Mouse (Mus musculus) urinary bladder, postnatal 14 days (tissue): ENCODE measurements at regions not wholly inside any gene's neighbourhood (a gene's known extent, or its start where the extent isn't known, plus 50 kb on each side); places are given as distances from the start of the nearest gene placed in this dataset.

Source experiments
- DNase-seq: peaks from one replicate; pipeline ENCODE4 v3.0.0; 2021; ENCODE audit warnings: low spot score

DNA sequence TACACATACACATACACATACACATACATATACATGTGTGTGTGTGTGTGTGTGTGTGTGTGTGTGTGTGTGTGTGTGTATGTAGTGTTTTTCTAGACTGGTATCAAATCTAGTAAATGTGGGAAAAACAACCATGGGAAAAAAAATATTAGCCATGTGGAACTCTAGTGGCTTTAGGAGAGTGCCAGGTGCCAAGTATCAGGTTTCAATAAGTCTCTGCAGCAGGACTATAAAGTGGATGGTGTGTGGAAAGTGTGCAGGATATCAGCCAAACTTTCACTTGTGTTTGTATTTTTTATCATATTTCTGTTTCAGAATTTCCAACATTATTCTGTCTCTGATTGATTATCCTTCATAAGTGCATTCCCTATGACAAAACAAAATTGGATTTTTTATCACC is 653.3 kb upstream of the Fam98a start:
- DNase-seq: no peak

DNA sequence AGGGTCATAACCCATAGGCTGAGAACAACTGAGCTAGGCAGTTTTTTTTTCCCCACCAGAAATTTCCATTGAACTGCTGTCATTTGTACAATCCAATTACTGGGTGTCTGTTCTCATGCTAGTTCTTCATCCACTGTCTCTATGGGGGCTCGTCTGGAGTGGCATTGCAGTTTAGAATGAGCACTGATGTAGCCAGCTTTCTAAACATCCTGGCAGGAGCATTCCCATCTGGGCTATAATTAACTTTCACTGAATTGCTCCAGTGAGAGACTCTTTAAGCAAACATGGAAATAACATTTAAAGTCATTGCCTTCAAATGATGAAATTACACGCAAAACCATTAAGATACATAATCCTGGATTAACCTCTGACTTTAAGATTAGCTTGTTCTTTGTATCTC is 633.1 kb upstream of the Fam98a start:
- DNase-seq: no peak

DNA sequence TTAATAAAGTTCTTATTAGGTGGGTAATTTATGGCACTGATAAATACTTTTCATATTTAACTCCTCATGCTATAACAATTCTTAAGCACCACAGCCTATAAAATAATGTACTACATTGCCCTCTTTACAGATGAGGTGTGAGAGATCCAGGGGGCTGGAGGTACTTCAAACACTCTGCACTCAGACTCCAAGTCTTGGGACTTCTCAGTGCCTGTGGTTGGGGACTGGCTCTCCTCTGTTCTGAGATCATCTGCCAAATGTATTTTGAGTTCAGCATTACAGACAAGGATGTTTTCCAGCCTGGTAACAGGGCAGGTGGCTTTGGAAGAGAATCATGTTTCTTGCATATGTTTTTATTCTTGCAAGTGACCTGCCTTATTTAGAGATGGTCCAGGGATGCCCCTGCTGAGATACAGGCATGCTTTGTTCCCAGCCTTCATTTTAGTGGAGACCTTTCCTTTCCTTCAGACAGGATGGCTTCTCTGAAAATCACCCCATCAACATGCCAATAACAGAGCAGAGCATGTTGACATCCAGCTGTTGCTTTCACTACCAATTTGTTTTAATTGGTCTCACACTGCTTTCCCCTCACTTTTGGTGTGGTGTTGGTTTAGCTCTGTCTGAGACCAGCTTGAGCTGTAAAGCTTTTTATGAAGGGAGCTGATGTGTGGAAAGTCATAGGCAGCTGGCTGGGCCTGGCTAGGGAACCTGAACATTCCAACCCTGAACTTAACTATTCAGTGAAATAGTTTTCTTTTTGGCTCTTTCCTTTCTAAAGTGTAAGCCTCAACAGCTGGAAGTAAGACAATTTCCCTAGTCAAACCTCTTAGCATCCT is 585.1 kb upstream of the Fam98a start:
- no peak for DNase-seq

DNA sequence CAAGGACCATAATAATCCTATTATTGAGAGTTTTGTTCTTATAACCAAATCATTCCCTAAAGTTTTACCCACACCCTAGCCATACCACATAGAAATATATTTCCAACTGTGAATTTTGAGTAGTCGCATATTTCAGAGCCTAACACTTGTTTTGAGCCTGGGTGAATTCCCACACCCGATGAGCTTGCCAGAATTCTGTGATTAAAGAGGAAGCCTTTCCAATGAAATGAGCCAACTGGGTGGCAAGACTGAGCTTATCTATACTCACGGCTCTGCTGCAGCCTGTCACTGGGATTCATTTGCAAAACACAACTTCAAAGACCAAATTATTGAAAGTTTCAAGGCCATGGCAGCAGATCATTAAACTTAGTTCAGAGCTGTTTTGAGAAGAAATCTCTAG is 582.3 kb upstream of the Fam98a start:
- no peak for DNase-seq

DNA sequence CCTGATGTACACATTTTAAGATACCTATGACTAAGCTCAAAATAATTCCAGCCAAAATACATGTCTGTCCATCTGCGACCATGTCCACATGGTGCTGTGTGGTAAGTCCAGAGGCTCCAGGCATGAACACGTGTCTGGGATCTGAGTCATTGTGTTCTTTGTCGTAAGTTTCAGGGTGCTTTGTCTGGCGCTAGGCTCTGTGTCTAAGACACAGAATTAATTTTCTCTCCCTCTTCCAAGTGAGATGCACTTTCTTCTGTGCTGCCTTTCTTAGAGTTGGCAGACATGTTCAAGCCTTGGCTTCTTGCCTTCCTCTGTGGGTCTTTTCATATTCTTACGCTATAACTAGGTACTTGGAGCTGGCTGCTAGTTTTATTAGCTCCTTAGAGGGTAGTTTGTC is 573.5 kb upstream of the Fam98a start:
- no peak for DNase-seq

DNA sequence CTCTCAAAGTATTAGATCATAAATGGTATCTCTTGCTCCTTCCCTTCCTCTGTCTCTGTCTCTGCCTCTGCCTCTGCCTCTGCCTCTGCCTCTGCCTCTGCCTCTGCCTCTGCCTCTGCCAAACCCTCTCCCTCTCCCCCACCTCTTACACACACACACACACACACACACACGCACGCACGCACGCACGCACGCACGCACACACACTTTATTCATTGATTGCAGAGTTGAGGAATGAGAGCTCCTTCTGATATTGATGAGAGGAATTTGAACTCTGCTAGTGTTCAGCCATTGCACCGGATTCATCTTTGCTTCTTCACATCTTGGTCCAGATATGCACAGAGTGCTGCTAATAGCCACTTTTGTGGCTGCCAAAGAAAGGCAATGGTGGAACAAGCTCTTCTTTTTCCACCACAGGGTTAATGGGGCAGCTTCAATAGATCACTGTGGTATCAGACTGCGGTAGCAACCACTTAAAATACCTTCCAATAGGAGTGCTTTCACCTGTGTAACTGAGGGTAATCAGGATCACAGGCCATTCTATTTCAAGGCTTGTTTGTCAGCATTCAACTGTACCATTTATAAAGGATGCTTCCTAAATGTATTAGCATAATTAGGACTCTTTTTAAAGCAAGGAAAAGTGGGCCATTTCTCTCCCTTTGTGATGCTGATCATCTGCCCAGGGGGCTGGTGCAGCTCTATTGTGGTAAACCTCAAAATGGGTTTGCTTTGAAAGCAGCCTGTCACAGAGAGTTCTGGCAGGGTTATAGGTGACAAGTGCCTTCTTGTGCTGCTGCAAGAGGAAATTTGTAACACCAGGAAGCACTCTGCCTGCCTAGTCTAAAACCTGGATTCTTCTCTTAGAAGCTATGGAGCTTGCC is 559.8 kb upstream of the Fam98a start:
- no peak for DNase-seq

DNA sequence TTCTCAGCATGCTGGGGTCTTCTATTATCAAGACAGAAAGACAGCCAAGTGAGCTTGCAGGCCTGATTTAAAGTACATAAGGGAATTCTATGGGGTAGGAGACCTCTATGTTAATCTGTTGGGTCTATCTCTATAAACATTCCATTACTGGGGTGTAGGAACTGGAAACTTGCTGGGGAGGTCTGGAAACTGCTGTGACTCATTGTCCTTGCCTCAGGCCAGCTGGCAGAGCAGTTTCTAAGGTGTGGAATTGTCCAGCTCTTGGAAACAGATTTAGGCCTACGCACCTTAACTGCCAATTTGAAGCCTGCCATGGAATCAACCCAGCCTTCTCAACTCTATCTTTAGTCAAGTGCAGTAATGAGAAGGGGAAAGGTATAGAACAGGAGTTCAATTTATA is 559.1 kb upstream of the Fam98a start:
- DNase-seq: no peak

DNA sequence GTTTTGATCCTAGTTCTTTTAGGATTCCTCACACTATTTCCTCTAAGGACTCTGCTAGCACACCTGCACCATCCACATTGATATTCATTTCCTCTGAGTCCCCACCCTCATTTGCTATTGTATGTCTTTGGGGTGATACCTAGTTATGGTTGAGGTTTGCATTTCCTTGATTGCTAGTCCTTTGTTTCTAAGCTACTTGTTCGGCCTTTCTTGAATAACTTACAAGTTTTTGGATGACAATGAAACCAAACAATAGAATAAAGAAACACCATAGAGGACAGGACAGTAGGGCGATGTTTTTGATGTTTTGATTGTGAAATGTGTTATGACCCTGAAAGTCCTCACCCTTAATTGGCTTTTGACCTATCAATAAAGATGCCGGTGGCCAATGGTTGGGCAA is 531.8 kb upstream of the Fam98a start:
- no peak for DNase-seq

DNA sequence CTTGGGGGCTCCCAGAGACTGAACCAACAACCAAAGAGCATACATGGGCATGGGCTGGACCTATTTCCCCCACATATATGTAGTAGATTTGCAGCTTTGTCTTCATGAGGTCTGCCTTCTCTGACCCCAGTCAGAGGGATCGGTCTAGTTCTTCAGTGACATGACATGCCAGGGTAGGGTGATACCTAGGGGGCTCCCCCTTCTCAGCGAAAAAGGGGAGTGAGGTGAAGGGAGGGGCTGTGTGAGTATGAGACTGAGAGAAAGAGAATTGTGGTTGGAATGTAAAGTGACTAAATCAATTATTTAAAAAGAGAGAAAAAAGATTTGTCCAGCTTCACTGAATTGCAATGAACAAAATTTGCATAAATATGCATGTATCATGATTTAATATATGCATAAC is 530.0 kb upstream of the Fam98a start:
- DNase-seq: no peak

DNA sequence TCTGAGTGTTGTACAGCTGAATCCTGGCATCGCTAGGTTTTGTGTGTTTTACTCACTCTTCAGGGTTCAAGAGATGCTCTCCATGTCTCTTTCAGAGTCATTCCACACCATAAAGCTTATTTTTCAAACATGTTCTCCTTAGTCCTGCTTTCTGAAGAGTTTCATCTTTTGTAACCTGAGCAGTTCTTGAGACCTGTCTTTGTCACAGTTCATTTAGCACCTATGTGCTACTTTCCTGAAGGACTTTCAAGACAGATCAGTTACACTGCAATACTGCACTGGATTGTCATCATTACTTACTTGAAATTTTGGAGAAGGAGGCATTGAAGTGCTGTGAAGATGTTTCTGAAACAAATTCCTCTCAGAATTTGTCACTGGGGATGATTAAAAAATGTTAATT is 494.7 kb upstream of the Fam98a start:
- DNase-seq: no peak

DNA sequence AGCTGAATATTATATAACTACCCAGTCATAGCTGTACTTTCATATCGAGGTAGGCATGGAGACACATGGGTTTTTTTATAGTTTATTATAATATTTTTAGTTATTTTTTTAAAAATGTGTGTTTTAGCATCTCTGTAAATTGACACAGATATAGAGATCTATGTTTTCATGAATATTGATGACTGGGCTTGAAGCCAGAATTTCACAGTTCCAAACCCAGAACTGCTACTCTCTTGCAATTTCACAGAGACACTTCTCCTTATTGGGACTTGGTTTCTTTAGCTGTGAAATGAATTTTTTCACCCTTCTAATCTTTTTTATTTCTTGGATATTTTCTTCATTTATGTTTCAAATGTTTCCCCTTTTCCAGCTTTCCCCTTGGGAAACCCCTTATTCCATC is 481.0 kb upstream of the Fam98a start:
- no peak for DNase-seq

DNA sequence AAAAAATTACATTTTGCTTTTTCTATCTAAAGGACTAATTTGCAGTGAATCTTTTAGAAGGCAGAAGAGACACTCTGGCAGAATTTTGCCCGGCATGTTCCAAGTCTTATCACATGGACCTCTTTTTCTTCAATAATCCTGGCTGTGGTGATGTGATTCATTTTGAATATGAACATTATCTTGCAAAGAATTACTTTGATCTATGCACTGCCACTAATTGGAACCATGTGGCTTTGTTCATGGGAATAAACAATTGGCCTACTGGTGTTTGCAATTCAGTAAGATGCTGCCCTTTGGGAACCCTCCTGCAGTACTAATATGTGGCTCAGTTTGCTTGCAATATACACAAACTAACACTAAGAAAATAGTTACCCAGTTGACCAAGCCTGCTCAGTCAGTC is 456.3 kb upstream of the Fam98a start:
- no peak for DNase-seq

DNA sequence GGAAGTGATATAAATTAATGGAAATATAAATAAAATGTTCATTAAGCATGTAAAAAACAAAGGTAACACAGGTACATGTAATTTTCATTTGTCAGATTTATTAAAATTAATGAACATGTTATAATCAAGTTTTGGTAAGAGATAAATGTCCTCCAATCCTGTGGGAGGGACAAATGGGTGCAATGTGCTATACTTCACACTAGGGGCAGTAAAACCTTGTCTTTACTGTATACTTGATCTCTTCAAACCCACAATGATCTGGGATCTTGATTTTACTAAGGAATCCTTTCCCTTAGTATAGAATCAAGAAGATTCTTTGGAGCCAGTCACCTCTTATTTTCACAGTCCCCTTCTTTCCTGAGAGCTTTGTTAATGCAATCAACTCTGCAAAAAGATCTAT is 451.1 kb upstream of the Fam98a start:
- DNase-seq: no peak

DNA sequence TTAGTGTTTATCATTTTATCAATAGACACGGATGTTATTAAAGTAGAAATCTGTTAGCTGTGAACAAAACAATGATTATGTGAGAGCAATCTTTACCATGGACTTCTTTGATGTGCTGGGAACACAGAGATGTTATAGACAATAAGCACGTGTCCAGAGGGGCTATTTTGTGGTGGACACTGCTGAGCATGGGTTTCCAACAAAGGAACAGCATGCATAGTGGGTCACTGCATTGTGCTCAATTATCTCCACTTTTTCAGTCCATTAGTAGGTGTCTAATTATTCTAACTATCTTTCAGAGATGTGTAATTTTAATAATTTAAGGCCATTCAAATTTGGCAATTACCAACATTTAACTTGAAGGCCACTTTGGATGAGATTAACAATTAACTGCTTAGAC is 409.6 kb upstream of the Fam98a start:
- DNase-seq: no peak

DNA sequence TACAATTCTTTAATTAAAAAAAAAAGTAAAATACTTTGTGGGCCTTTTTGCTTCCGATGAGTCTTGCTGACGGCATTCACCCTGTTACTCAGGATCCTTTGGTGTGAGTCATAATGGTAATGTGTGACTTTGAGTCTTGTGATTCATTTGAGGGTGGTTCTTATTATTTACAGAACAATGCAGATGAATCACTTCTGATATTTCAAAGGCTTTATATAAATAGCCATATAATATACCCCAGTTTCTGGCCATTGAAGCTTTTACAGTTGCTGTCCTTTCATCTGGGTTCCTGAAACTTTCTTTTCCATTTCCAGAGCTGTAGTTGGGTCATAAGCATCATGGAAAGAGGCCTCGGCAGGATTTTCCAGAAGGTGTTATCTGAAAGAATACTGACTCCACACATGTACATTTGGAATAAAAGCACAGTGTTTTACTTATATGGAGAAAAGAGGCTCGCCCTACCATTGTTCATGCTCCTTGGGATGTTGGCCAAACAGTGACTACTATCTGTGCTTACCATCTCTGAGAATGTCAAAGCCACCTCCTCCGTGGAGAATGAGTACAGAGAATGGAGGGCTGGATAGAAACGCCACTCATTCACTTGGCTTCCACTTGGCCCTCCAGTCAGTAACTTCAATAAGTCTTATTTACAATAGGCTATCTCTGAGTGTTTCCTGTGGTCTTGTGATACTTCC is 385.1 kb upstream of the Fam98a start:
- no peak for DNase-seq

DNA sequence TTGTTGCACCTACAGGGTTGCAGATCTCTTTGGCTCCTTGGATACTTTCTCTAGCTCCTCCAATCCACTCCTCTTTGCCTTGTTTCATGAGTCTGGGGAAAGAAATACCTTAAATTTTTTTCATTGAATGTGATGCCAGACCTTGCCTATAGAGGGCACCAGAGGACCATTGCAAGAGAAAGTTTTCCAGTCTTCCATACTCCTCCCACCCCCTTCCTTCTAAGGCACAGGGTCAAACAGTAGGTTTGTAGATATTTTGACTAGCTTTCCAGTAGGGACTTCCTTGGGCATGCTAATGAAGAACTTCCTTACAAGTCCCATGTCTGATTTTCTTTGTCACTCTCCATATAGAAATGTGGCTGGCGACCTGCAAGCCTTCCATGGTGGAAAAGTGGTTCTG is 379.3 kb upstream of the Fam98a start:
- DNase-seq: peak; percentile 11

DNA sequence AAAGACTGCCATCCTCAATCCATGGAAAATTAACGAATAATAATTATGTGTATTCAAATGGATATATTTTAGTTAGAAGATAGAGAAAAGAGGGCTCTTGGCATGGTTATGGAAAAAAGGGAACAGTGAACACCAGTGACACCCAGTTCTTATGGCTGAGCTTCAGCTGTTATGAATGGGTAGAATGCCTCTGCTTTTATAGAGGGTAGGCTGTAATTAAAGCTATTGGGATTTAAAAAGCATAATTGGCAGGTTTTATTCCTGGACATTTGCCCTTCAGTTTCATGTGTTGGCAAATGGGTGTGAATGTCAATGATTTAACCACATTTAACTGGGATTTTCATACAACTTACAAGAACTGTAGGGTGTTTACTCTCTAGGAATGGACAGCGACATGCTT is 368.5 kb upstream of the Fam98a start:
- DNase-seq: no peak

DNA sequence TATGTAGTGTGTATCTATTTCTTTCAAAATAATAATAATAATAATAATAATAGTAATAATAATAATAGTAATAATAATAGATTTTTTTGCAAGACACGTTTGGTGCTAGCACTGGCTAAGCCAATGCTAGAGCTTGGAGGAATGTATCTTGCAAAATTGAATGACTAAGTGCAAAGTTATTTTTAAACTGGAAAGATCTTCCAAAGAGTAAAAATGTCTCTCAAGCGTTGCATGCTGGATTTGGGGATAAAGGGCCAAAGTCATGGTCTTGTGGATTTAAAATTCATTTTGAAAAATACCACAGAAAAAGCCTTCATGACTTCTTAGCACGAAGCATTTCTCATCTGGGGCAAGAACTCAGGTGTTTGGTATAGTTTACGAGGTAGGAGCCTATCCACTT is 365.3 kb upstream of the Fam98a start:
- no peak for DNase-seq

DNA sequence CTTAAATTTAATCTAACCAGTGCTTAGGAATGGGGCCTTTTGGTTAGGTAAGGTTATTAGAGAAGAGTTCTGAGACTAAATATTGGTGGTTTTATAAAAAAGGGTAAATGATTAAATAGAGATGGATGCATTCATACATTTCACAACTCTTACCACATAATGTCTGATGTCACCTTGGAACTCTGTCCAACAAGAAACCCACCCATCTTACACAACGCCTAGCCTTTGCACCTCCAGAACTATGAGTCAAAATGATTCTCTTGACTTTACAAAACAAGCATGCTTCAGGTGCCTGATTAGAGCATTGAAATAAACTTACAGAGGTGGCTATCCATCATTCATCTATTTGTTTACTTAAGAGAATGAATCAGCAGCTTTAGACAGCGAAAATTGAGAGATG is 364.8 kb upstream of the Fam98a start:
- DNase-seq: no peak

DNA sequence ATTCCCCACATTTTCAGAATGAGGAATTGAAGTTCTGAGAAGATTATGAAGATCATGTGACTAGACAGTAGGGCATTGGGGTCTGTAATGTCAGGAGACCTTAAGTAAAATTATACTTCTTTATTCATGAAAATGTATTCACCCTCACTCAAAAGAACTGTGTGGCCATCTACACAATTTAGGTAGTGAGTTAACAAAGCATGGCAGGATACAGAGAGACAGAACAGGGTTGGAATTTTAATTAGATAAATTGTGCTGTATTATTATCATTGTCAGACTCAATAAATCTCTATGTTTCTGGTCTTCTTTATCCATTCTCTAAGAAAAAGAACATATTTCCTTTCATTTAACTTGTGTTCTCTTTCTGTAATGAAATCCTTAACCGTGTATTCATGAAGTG is 363.5 kb upstream of the Fam98a start:
- no peak for DNase-seq

DNA sequence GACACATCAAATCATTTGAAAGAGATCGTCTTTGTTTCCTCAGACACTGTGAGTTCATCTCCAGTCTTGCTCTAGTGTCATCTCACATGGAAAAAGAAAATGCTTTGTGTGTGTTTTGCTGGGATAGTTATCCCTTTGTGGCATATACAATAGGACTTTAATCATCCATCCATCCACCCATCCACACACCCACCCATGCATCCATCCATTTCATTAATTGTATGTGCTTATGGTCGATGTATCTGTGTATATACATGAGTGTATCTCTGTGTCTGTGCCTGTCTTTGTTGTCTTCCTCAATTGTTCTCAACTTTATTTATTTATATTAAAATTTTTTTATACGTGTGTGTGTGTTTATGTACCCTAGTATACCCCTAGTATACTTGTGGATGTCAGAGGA is 355.3 kb upstream of the Fam98a start:
- DNase-seq: no peak

DNA sequence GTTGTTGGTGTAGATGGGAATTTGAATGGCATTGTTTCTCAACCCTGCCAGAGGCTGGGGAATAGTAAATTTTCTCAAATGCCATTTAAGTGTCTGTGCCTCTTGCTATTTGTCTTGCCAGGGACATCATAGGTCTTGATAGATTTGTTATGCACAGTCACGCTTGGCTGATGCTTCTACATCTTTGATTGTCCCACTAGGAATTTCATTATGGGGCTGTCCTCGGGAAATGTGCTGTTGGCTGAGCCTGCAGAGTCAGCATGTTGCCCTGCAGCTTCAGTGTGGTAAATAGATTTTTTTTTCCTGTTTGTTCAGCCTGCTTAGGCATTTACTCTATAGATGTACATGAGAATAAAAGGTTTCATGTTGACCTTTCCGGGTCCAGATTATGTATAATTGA is 354.9 kb upstream of the Fam98a start:
- DNase-seq: no peak

DNA sequence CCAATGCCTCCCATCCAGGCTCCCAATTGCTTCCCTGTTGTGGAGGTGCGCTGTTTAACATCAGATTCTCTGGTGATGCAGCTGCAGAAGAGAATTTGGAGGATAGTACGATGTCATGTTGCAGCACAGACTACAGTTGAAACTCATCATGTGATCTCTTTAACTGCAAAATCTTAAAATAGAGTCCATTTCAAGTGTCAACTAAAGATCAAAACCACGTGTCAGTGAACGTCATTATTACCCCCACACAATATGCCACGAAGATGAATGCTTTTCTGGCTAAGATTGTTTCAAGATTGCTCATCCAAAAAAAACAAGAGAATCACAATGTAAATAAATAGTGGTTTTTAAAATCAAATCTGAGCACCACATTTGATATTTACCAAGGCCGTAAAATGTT is 343.7 kb upstream of the Fam98a start:
- DNase-seq: no peak
